Mouse (Mus musculus): ENCODE results near the gene Pon1. TPM values are rescaled to one million over a fixed set of nuclear protein-coding genes. Genes with fewer than 3 reads are reported as not detected.
"Not testable (repeated sequence)": the region's sequence is repeated elsewhere in the genome, so short reads cannot be mapped to it uniquely, and the experiment has no call there.

Gene Pon1
- total RNA-seq (2021): under 1 TPM; 0.39 to 0.47 TPM
- long read RNA-seq, experiment 1: 0 reads
- long read RNA-seq, experiment 2: 0 reads

DNA sequence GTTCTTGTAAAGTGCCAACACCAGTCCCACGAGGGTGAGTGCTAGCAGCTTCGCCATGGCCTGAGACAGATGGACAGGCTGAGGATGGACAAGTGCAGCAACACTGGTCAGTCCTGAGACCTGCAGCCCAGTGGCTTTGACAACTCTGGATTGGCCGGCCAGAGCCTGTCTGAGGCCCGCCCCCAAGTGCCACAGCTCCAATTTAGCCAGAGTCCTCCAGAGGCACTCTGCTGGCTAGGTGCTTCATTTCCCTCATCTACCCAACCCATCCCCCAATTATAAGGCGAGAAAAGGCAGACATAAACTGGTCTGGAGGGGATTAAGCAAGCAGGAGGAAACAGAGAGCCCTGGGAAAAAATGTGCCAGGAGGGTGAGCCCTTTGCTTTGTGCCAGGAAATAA lies at the start of gene Pon1:
Pon1 (minus strand) TSS at position 254 of the 400 bp plus-strand sequence.
- no peak for DNase-seq (ENCODE audit: low spot score)

DNA sequence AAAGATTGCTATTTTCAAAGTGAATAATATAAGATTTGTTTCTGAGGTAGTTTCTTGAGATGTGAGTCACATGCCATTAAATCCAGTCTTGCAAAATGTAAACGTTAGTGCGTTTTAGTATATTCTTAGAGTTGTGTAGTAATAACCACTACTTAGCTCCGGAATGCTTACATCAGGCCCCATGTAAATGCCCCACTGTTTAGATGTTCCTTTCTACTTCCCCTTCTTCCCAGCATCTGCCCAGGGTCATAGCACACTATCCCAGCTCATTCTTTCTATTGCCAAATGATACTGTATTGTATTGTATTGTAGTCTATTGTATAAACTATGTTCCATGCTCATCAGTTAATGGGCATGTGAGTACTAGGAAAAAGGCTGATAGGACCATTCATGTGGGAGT lies 45.1 kb upstream of the Pon1 start:
- DNase-seq (ENCODE audit: low spot score): no peak

DNA sequence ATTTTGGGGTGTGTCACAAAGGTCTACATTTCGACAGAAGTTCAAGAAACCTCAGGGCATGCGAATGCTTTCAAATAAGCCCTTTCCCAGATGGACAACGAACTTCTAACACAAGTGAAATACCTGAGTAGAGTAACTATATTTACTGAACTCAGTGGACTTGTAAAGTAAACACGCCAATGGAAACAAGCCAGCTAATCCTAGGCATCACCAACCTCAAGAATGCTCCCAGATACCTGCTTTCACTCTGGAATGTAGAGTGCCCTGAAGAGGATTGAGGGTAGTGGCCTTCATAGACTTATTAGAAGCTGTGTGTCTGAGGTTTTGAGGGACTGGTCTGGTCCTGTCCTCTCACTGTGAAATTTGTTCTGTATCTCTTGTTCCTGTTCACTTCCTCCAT lies 43.8 kb upstream of the Pon1 start:
- no peak for DNase-seq (ENCODE audit: low spot score)

GRCm38 (mm10) chr6:5236843-5237371 lies 43.2 kb upstream of the Pon1 start:
- DNase-seq (ENCODE audit: low spot score): no peak

DNA sequence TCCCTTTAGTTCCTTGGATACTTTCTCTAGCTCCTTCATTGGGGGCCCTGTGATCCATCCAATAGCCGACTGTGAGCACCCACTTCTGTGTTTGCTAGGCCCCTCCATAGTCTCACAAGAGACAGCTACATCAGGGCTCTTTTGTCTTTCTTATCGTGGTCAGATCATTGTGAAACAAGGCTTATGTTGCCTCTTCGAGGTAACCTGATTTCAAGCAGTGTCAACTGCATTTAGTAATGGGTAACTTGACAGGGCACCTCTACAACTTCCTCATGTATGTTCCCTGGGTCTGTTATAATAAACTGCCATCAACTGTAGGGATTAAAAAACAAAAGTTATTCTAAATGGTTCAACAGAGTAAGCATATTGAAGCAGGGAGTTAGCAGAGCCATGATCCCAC lies 40.8 kb upstream of the Pon1 start:
- no peak for DNase-seq (ENCODE audit: low spot score)

DNA sequence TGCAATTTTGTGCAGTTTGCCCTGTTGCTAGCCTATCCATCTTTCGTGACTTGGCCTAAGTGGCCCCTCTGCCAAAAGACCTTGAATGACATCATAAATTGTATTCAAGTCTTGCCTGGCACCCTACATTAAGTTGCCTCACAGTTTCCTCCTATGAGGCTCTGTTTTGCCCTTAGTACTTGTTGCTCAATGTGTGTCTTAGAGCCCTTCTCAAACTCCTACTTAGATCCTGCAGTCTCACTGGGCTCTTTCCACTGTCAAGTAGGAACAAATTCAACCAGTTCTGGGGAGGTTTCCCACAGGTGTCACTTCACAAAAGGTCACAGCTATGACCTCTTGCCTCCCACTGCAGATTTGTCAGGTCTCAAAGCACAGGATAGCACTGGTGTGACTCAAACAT lies 40.1 kb upstream of the Pon1 start:
- no peak for DNase-seq (ENCODE audit: low spot score)

DNA sequence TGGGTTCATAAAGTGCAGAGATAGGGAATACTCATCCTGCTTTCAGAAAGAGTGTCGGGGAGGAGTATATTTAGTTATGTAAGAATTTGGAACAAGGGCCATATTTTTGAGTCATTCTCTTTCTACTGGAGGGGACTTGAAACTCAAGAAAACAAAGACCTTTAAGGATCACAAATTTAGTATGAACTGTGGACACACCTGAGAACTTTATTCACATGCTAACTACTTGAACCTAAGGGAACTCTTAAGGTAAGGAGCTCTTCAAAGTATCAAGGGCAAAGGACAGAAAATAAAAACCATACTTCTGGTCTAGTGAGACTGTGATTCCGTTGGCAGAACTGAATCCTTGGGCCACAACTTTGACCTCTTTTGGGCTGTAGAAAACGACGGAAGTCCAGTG lies 38.3 kb upstream of the Pon1 start:
- DNase-seq (ENCODE audit: low spot score): no peak

- no peak for DNase-seq (ENCODE audit: low spot score)
Measured at GRCm38 (mm10) chr6:5230261-5230660, 36.5 kb upstream of the Pon1 start.

GRCm38 (mm10) chr6:5223551-5223950 lies 29.8 kb upstream of the Pon1 start:
- DNase-seq (ENCODE audit: low spot score): not testable (repeated sequence)

GRCm38 (mm10) chr6:5222080-5222479 lies 28.3 kb upstream of the Pon1 start:
- no peak for DNase-seq (ENCODE audit: low spot score)

DNA sequence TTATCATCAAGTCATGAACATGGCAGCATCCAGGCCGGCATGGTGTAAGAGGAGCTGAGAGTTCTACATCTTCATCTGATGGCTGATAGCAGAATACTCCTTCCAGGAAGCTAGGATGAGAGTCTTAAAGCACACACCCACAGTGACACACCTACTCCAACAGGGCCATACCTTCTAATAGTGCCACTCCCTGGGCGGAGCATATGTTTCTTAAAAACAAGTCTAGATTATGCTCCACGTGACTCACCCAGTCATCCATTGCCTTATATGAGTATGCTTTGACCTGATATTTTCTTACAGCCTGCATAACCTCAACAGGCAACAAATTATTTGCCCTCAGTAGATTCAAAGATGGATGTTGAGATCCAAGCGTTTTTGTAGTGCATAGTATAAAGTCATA lies 24.4 kb upstream of the Pon1 start:
- DNase-seq (ENCODE audit: low spot score): no peak

DNA sequence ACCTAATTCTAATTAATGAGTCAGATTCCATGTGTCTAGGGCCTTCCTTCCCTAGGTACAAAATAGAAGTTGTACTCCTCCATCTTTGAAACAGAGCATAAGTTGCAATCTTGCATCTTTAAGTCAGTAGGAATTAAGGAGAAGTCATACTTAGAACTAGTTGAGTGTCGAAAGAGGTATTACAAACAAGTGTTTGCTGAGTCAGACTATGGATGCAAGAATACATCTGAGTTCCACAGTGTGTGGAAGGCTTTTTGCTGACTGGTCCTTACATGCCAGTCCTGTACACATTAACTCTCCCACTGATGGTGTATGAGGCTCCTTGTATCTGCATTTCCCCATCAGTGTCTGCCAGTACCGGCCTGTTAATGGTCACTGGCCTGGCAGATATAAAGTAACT lies 14.1 kb upstream of the Pon1 start:
- no peak for DNase-seq (ENCODE audit: low spot score)

- no peak for DNase-seq (ENCODE audit: low spot score)
Measured at GRCm38 (mm10) chr6:5199916-5200315, 6.2 kb upstream of the Pon1 start.

DNA sequence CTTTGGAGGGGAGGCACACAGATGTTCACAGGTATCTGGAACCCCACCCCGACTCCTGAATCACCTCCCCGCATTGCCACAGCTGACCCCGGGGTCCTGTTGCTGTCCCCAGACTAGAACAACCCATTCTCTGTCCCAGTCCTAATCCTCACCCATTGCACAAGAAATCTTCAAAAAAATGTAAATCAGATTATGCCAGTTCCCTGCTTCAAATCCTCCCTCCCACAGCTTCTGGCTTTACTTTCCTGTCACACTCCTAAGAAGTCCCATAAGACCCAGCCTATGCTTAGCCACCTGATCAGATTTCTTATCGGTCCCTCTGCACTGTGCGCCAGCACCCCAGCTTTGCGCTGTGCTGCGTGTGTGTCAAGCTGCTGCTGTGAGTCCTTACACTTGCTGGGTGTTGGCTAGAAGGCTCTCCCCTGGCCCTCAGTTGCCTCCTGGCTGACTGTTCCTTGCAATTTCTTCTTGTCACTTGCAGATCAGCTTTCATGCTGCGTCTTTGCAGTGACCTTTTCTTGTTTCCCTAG lies 5.7 kb upstream of the Pon1 start:
- DNase-seq (ENCODE audit: low spot score): no peak

GRCm38 (mm10) chr6:5198590-5198989 lies 4.8 kb upstream of the Pon1 start:
- no peak for DNase-seq (ENCODE audit: low spot score)

- DNase-seq (ENCODE audit: low spot score): no peak
Measured at GRCm38 (mm10) chr6:5190761-5191160, 3.0 kb downstream of the Pon1 start.

DNA sequence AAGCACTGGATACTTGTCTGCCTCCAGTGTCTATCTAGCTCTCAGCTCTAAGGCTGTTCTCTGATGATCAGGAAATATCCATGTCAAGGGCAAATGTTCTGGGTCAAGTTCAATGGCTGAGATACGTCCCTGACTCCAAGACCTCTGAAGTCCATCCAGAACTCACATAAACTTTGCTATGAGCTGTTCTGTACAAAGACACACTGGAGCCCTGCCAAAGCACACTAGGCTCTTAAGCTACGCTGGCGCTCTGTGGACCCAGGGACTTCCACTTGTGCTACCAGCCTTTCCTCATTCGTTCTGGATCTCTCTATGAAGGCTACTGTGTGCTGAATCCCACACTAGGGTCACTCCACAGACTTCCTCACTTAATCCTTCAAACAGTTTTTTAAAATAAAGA lies 4.2 kb downstream of the Pon1 start:
- DNase-seq (ENCODE audit: low spot score): no peak

DNA sequence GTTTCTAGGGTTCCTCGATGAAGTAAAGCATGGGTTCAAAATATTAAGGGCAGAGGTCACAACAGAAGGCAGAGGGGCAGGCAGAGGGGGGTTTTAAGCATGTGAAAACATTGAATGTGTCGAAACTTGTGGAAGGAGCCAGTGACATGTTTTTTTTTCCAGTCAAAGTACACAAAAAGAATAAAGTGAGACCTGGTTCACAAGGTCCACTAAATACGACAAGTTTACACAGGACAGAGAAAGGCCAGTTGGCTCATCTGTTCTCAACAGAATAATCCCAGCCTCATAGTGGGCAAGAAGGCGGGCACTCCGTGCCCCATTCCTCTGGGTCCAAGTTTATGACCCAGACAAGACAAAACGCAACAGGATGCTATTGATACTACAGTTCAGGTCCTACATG lies 4.8 kb downstream of the Pon1 start:
- DNase-seq (ENCODE audit: low spot score): no peak

DNA sequence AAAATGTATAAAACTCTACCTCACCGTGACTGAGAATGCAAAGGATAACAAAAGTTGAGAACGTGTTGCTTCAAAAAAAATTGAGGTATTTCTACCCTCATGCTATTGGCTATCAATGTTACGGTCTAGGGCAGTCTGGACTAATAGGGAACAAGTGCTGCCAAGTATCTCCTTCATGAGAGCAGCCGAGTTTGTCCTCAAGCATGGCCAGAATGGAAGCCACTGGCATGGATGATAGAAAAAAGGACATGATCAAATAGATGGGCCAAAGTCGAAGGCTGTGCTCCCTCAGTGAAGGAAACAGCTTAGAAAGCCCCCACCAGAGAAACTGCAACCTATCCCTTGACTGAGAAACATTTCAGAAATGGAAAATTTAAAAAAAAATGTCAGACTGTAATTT lies 5.7 kb downstream of the Pon1 start:
- no peak for DNase-seq (ENCODE audit: low spot score)

GRCm38 (mm10) chr6:5187586-5187985 lies 6.2 kb downstream of the Pon1 start:
- no peak for DNase-seq (ENCODE audit: low spot score)

- DNase-seq (ENCODE audit: low spot score): no peak
Measured at GRCm38 (mm10) chr6:5186229-5186950, 7.4 kb downstream of the Pon1 start.

DNA sequence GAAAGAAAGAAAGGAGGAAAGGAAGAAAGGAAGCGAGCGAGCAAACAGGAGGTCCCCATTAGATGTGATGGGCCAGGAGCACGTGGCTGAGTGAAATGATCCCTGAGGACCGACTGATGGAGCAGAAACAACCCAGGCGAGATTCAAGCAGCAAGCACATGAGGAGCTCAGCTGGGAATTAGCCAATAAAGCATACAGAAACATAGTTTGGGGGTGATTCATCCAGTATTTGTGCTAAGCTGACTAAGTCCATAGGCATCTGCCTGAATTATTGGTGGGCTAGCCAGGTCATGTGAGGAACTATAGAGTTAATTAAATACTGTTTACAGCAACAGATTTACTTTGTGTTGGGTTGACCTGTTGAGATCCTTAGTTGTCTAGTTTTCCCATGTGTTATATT lies 13.1 kb downstream of the Pon1 start:
- no peak for DNase-seq (ENCODE audit: low spot score)

DNA sequence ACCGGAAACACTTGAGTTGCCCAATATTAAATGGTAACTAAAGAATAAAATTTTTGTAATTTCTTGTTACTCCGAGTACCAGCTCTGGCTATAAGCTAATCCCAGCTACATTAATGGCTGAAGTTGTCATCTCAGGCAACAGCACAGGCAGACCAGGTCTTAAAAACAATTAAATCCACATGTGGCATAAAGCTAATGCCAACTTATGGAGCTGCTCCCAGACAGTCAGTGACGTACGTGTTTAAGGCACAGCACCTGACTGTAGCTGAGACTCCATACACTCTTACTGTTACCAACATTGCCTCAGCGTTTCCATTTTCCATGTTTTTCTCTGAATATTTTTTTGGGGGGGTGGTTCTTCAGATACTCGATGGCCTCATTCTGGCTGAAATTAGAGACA lies 14.6 kb downstream of the Pon1 start:
- no peak for DNase-seq (ENCODE audit: low spot score)

Data from gastrocnemius, adult 18-20 months (tissue).